Mouse (Mus musculus) hindbrain, embryonic 14.5 days (tissue): ENCODE data around the gene Agap3. TPM values are rescaled to one million over a fixed set of nuclear protein-coding genes. Genes with fewer than 3 reads are reported as not detected.

Experiments used
- ATAC-seq: fragments of 200-750 bp; cut with Nextera tagmentation; 2 replicates; pipeline ENCODE4 v1.8.0; 2017; ENCODE audit warnings: moderate number of reproducible peaks, mild to moderate bottlenecking, moderate TSS enrichment, moderate library complexity; ENCODE audit not compliant: low FRiP score
- DNase-seq: peaks from one replicate; pipeline ENCODE4 v3.0.0-alpha.2; 2015; ENCODE audit warnings: low spot score
- H3K27ac ChIP-seq: fragments of 300-500 bp; sonication (generic); 2 replicates; pipeline ENCODE4 v1.5.1; 2014; ENCODE audit warnings: mild to moderate bottlenecking, moderate library complexity
- H3K27me3 ChIP-seq: fragments of 300-500 bp; sonication (generic); 2 replicates; pipeline ENCODE4 v1.6.1; 2014; ENCODE audit warnings: mild to moderate bottlenecking, low read length, mixed read lengths; ENCODE audit not compliant: control insufficient read depth, insufficient read depth
- H3K36me3 ChIP-seq: fragments of 300-500 bp; sonication (generic); replicated peaks from 2 replicates; pipeline ENCODE4 v1.6.1; 2014; ENCODE audit not compliant: control insufficient read depth, insufficient read depth
- H3K4me1 ChIP-seq: fragments of 300-500 bp; sonication (generic); replicated peaks from 2 replicates; pipeline ENCODE4 v1.6.1; 2014; ENCODE audit warnings: antibody characterized with exemption, low read length, mixed read lengths; ENCODE audit not compliant: control insufficient read depth, insufficient read depth
- H3K4me2 ChIP-seq: fragments of 300-500 bp; sonication (generic); replicated peaks from 2 replicates; pipeline ENCODE4 v1.6.1; 2014; ENCODE audit warnings: mild to moderate bottlenecking, moderate library complexity
- H3K4me3 ChIP-seq: fragments of 300-500 bp; sonication (generic); replicated peaks from 2 replicates; pipeline ENCODE4 v1.5.1; 2014; ENCODE audit warnings: mild to moderate bottlenecking, low read length
- H3K9ac ChIP-seq: fragments of 300-500 bp; sonication (generic); 2 replicates; pipeline ENCODE4 v1.6.1; 2014
- H3K9me3 ChIP-seq: fragments of 300-500 bp; sonication (generic); 2 replicates; pipeline ENCODE4 v1.6.1; 2016; ENCODE audit warnings: low read length; ENCODE audit not compliant: control insufficient read depth
- WGBS: fragments of 180-500 bp; shearing (Covaris S2); extraction: QIAGEN DNeasy Blood & Tissue Kit; methylation state at CpG from one replicate; pipeline ENCODE4 v1.1.7; 2014; 5-methylcytosine and 5-hydroxymethylcytosine counted together
- polyA plus RNA-seq: library from polyadenylated mRNA; unstranded; fragments of >200 nt; fragmentation: Nextera tagmentation; extraction: Ambion mirVana; gene quantifications from 2 replicates; pipeline ENCODE4 v1.2.1, GENCODE M21; 2014

The Agap3 gene
- polyA plus RNA-seq, 1 experiment from 2014 or later = 73.1 TPM

GRCm38 (mm10) chr5:24496756-24497155 is 44.8 kb downstream of the Agap3 start:
- peaks cover 84% of the 10 kb centered on the region for H3K36me3 ChIP-seq
- peak; percentile 17 for DNase-seq
- no peaks in the 10 kb centered on the region for H3K9me3 ChIP-seq
- H3K4me1 ChIP-seq = peaks cover 49% of the 10 kb centered on the region
- no peak for ATAC-seq
- WGBS = 38% methylated on average over 6 of the region's 6 CpGs
- H3K27ac ChIP-seq = peak overlapping the region; percentile 46
- no peak overlapping the region for H3K4me3 ChIP-seq
- H3K9ac ChIP-seq = no peak overlapping the region
- no peak overlapping the region for H3K4me2 ChIP-seq
- H3K27me3 ChIP-seq = no peaks in the 10 kb centered on the region

GRCm38 (mm10) chr5:24497526-24497925 is 45.5 kb downstream of the Agap3 start:
- H3K36me3 ChIP-seq = peaks cover 84% of the 10 kb centered on the region
- no peaks in the 10 kb centered on the region for H3K9me3 ChIP-seq
- DNase-seq (no peak), ATAC-seq (no peak)
- no peaks in the 10 kb centered on the region for H3K27me3 ChIP-seq
- H3K4me3 ChIP-seq = no peak overlapping the region
- 52% methylated on average over 12 of the region's 12 CpGs for WGBS
- H3K9ac ChIP-seq = no peak overlapping the region
- H3K4me2 ChIP-seq = no peak overlapping the region
- peaks cover 49% of the 10 kb centered on the region for H3K4me1 ChIP-seq
- H3K27ac ChIP-seq = no peak overlapping the region

GRCm38 (mm10) chr5:24499113-24499512 is 47.1 kb downstream of the Agap3 start:
- Histone ChIP-seq H3K4me1 (peaks cover 49% of the 10 kb centered on the region), H3K27me3 (no peaks in the 10 kb centered on the region), H3K27ac (no peak overlapping the region), H3K9ac (no peak overlapping the region), H3K4me3 (no peak overlapping the region), H3K4me2 (no peak overlapping the region), H3K9me3 (no peaks in the 10 kb centered on the region), H3K36me3 (peaks cover 82% of the 10 kb centered on the region)
- DNase-seq = no peak
- no peak for ATAC-seq
- WGBS = 38% methylated on average over 10 of the region's 10 CpGs

GRCm38 (mm10) chr5:24500851-24501250 is 48.9 kb downstream of the Agap3 start:
- DNase-seq = peak; percentile 64
- no peak overlapping the region for H3K9ac ChIP-seq
- H3K27ac ChIP-seq = no peak overlapping the region
- no peak overlapping the region for H3K4me3 ChIP-seq
- 73% methylated on average over 11 of the region's 11 CpGs for WGBS
- H3K4me1 ChIP-seq = peaks cover 36% of the 10 kb centered on the region
- H3K4me2 ChIP-seq = no peak overlapping the region
- H3K27me3 ChIP-seq = no peaks in the 10 kb centered on the region
- H3K36me3 ChIP-seq = peaks cover 69% of the 10 kb centered on the region
- no peaks in the 10 kb centered on the region for H3K9me3 ChIP-seq
- ATAC-seq = 0 out of 2 replicates have a peak, but pooled peaks have one; percentile 15

- ATAC-seq = no peak
- H3K4me1 ChIP-seq = peaks cover 19% of the 10 kb centered on the region; the same call in 1 of the 2 replicates
- H3K4me3 ChIP-seq = no peak overlapping the region
- 74% methylated on average over 4 of the region's 4 CpGs for WGBS
- H3K36me3 ChIP-seq = peaks cover 58% of the 10 kb centered on the region
- no peaks in the 10 kb centered on the region for H3K27me3 ChIP-seq
- H3K9me3 ChIP-seq = no peaks in the 10 kb centered on the region
- no peak overlapping the region for H3K4me2 ChIP-seq
- DNase-seq = no peak
- H3K27ac ChIP-seq = no peak overlapping the region
- no peak overlapping the region for H3K9ac ChIP-seq
Observed at GRCm38 (mm10) chr5:24502786-24503185, 50.8 kb downstream of the Agap3 start.

- peaks cover 34% of the 10 kb centered on the region for H3K36me3 ChIP-seq
- peaks cover 2% of the 10 kb centered on the region; the same call in 1 of the 2 replicates for H3K4me1 ChIP-seq
- H3K27ac ChIP-seq = no peak overlapping the region
- WGBS = 58% methylated on average over 2 of the region's 2 CpGs
- H3K4me3 ChIP-seq = no peak overlapping the region
- H3K27me3 ChIP-seq = no peaks in the 10 kb centered on the region
- DNase-seq (no peak), ATAC-seq (no peak)
- H3K9ac ChIP-seq = no peak overlapping the region
- H3K9me3 ChIP-seq = no peaks in the 10 kb centered on the region
- H3K4me2 ChIP-seq = no peak overlapping the region
Observed at GRCm38 (mm10) chr5:24505513-24505912, 53.5 kb downstream of the Agap3 start.

GRCm38 (mm10) chr5:24508406-24508805 is 56.4 kb downstream of the Agap3 start:
- no peak overlapping the region for H3K27ac ChIP-seq
- 93% methylated on average over 7 of the region's 7 CpGs for WGBS
- H3K4me1 ChIP-seq = 0 out of 2 replicates have a peak, but pooled peaks cover 3% of the 10 kb centered on the region
- H3K9me3 ChIP-seq = no peaks in the 10 kb centered on the region
- DNase-seq (no peak), ATAC-seq (no peak)
- H3K9ac ChIP-seq = no peak overlapping the region
- H3K4me2 ChIP-seq = no peak overlapping the region
- no peaks in the 10 kb centered on the region for H3K27me3 ChIP-seq
- no peak overlapping the region for H3K4me3 ChIP-seq
- H3K36me3 ChIP-seq = 0 out of 2 replicates have a peak, but pooled peaks cover 6% of the 10 kb centered on the region

- no peak overlapping the region for H3K4me3 ChIP-seq
- no peak overlapping the region for H3K4me2 ChIP-seq
- H3K4me1 ChIP-seq = 0 out of 2 replicates have a peak, but pooled peaks cover 3% of the 10 kb centered on the region
- H3K9me3 ChIP-seq = no peaks in the 10 kb centered on the region
- no peak overlapping the region for H3K9ac ChIP-seq
- ATAC-seq (no peak), DNase-seq (no peak)
- H3K27me3 ChIP-seq = no peaks in the 10 kb centered on the region
- no peaks in the 10 kb centered on the region for H3K36me3 ChIP-seq
- WGBS = 54% methylated on average over 11 of the region's 11 CpGs
- H3K27ac ChIP-seq = no peak overlapping the region
Observed at GRCm38 (mm10) chr5:24510635-24511034, 58.7 kb downstream of the Agap3 start.

- H3K27ac ChIP-seq = no peak overlapping the region
- no peak overlapping the region for H3K9ac ChIP-seq
- H3K4me2 ChIP-seq = no peak overlapping the region
- no peaks in the 10 kb centered on the region for H3K9me3 ChIP-seq
- no peak overlapping the region for H3K4me3 ChIP-seq
- H3K36me3 ChIP-seq = no peaks in the 10 kb centered on the region
- ATAC-seq (no peak), DNase-seq (no peak)
- no peaks in the 10 kb centered on the region for H3K27me3 ChIP-seq
- WGBS = 57% methylated on average over 8 of the region's 8 CpGs
- H3K4me1 ChIP-seq = 0 out of 2 replicates have a peak, but pooled peaks cover 3% of the 10 kb centered on the region
Observed at GRCm38 (mm10) chr5:24512271-24512670, 60.3 kb downstream of the Agap3 start.

GRCm38 (mm10) chr5:24521366-24521765 is 69.4 kb downstream of the Agap3 start:
- peaks cover 8% of the 10 kb centered on the region; the same call in 1 of the 2 replicates for H3K4me1 ChIP-seq
- WGBS = 67% methylated on average over 8 of the region's 8 CpGs
- H3K4me3 ChIP-seq = no peak overlapping the region
- DNase-seq (no peak), ATAC-seq (no peak)
- H3K27me3 ChIP-seq = peaks cover 42% of the 10 kb centered on the region
- H3K9me3 ChIP-seq = no peaks in the 10 kb centered on the region
- no peak overlapping the region for H3K27ac ChIP-seq
- H3K4me2 ChIP-seq = no peak overlapping the region
- no peaks in the 10 kb centered on the region for H3K36me3 ChIP-seq
- H3K9ac ChIP-seq = no peak overlapping the region
